Mouse (Mus musculus) kidney, postnatal 0 days (tissue): ENCODE data around the gene Prss33. TPM values are rescaled to one million over a fixed set of nuclear protein-coding genes. Genes with fewer than 3 reads are reported as not detected.
A peak's percentile ranks its signal among the peaks of the same experiment; 100 is the strongest.

ENCODE experiments used
- ATAC-seq: fragments of 200-750 bp; cut with Nextera tagmentation; replicated peaks from 2 replicates; pipeline ENCODE4 v1.8.0; 2017; ENCODE audit warnings: low read depth, moderate number of reproducible peaks, moderate TSS enrichment, moderate library complexity; ENCODE audit not compliant: low FRiP score
- DNase-seq: peaks from one replicate; pipeline ENCODE4 v3.0.0-alpha.2; 2016; ENCODE audit warnings: low spot score
- H3K27ac ChIP-seq: fragments of 300-500 bp; sonication (generic); 2 replicates; pipeline ENCODE4 v1.5.1; 2014; ENCODE audit warnings: mild to moderate bottlenecking
- H3K27me3 ChIP-seq: fragments of 300-500 bp; sonication (generic); 2 replicates; pipeline ENCODE4 v1.6.1; 2014; ENCODE audit warnings: low read length, mixed read lengths; ENCODE audit not compliant: insufficient read depth
- H3K36me3 ChIP-seq: fragments of 300-500 bp; sonication (generic); 2 replicates; pipeline ENCODE4 v1.6.1; 2014; ENCODE audit warnings: low read length, mixed read lengths; ENCODE audit not compliant: insufficient read depth
- H3K4me1 ChIP-seq: fragments of 300-500 bp; sonication (generic); replicated peaks from 2 replicates; pipeline ENCODE4 v1.6.1; 2014; ENCODE audit warnings: antibody characterized with exemption, low read length, mixed read lengths; ENCODE audit not compliant: insufficient read depth
- H3K4me2 ChIP-seq: fragments of 300-500 bp; sonication (generic); 2 replicates; pipeline ENCODE4 v1.6.1; 2014; ENCODE audit warnings: mild to moderate bottlenecking, low read length, moderate library complexity, mixed read lengths
- H3K4me3 ChIP-seq: fragments of 300-500 bp; sonication (generic); replicated peaks from 2 replicates; pipeline ENCODE4 v1.5.1; 2014; ENCODE audit warnings: low read depth, low read length
- H3K9ac ChIP-seq: fragments of 300-500 bp; sonication (generic); 2 replicates; pipeline ENCODE4 v1.6.1; 2014; ENCODE audit warnings: low read depth, low read length
- H3K9me3 ChIP-seq: fragments of 300-500 bp; sonication (generic); replicated peaks from 2 replicates; pipeline ENCODE4 v1.6.1; 2016; ENCODE audit warnings: low read length, inconsistent platforms, mixed read lengths
- CTCF ChIP-seq: IDR thresholded peaks from 2 replicates; pipeline ENCODE4 v1.5.1; 2016; ENCODE audit warnings: antibody characterized with exemption, low read depth, mild to moderate bottlenecking, moderate library complexity
- WGBS: fragments of 180-500 bp; shearing (Covaris S2); extraction: QIAGEN DNeasy Blood & Tissue Kit; methylation state at CpG from one replicate; pipeline ENCODE4 v1.1.7; 2014; 5-methylcytosine and 5-hydroxymethylcytosine counted together
- polyA plus RNA-seq: library from polyadenylated mRNA; unstranded; fragments of >200 nt; fragmentation: Nextera tagmentation; extraction: Ambion mirVana; gene quantifications from 2 replicates; pipeline ENCODE4 v1.2.1, GENCODE M21; 2015

The Prss33 gene
- polyA plus RNA-seq, 1 experiment from 2014 or later: 0.11 TPM

DNA sequence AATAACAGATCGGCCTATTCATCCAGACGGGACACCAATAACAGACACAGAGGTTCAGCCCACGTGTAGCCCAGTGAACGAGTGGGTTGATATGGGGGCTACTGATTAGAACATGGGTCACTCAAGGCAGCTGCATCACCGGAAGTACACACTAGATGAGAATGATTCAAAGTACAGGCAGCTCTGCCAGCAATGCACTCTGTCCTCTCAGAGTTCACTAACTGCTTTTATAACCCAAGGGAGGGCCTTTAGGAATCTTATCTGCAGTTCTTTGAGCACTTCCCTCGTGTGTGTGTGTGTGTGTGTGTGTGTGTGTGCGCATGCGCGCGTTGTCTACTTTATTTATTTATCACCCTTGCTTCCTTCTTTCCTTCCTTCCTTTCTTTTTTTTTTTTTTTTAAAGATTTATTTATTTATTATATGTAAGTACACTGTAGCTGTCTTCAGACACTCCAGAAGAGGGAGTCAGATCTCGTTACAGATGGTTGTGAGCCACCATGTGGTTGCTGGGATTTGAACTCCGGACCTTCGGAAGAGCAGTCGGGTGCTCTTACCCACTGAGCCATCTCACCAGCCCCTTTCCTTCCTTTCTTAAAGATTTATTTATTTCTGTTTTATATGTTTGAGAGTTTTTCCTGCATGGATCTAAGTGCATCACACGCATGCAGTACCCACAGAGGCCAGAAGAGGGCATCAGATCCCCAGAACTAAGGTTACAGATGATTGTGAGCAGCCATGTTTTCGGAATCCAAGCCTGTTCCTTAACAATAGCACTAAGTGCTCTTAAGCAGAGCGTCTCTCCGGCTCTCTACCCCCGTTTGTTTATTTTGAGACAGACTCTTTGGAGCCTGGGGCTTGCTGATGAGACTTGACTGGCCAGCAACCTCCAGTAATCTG lies 15.2 kb upstream of the Prss33 start:
- no peak overlapping the region for H3K4me2 ChIP-seq
- TF ChIP-seq CTCF: peak; percentile 88
- no peaks in the 10 kb centered on the region for H3K36me3 ChIP-seq
- ATAC-seq (no peak), DNase-seq (peak; percentile 85)
- H3K4me1 ChIP-seq: no peaks in the 10 kb centered on the region
- H3K27me3 ChIP-seq: no peaks in the 10 kb centered on the region
- 52% methylated on average over 18 of the region's 19 CpGs for WGBS
- H3K4me3 ChIP-seq: no peak overlapping the region
- H3K9me3 ChIP-seq: no peaks in the 10 kb centered on the region
- no peak overlapping the region for H3K9ac ChIP-seq
- H3K27ac ChIP-seq: no peak overlapping the region

DNA sequence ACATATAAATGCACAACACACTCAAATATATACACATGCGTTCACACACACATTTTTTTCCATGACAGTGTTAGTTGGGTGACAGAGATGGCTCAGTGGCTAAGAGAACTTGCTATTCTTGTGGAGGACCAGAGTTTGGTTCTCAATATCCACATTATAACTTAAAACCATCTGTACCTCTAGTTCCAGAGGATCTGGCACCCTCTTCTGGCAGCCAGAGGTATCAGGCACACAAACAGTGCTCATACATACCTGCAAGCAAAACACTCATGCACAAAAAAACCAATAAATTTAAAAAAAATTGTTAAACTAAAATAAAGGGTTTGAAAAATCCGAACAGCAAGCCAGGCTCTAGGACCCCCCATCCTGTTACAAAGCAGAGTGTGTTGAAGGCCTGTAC lies 14.2 kb upstream of the Prss33 start:
- no peak overlapping the region for H3K4me2 ChIP-seq
- DNase-seq (no peak), ATAC-seq (no peak)
- peak; percentile 38 for TF ChIP-seq CTCF
- no peaks in the 10 kb centered on the region for H3K9me3 ChIP-seq
- H3K4me3 ChIP-seq: no peak overlapping the region
- no peak overlapping the region for H3K9ac ChIP-seq
- no peaks in the 10 kb centered on the region for H3K4me1 ChIP-seq
- WGBS: 69% methylated on average over 2 of the region's 2 CpGs
- H3K27ac ChIP-seq: no peak overlapping the region
- H3K27me3 ChIP-seq: no peaks in the 10 kb centered on the region
- no peaks in the 10 kb centered on the region for H3K36me3 ChIP-seq

DNA sequence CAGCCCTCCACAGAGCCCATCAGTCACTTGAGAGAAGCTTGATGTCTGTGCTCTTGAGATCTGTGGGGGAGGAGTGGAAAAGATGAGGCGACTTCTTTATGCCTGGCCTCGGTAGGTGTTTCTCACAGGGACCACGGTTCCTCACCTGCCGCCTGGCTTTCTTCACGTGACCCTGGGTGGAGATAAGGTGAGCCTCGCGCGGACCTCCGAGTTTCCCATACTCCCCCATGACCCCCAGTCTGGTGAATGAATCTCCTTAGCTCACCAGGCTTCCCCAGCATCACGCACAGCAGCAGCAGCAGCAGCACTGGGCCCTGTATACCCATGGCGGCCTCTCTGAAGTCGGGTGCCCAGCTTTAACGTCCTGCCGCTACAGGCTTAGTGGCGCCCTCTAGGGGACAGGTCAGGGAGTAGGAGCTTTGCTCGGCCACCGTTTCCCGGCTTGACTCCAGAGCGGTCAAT lies 8.0 kb upstream of the Prss33 start, which contains the start of the genes Prss32 and Prss41:
Gene Prss32, plus strand, starts transcription at position 44 of the 462 bp plus-strand sequence.
Gene Prss41, minus strand, starts transcription at position 361 of the 462 bp plus-strand sequence.
- H3K4me1 ChIP-seq: no peaks in the 10 kb centered on the region
- H3K9me3 ChIP-seq: no peaks in the 10 kb centered on the region
- no peak within 1 kb of the TSS for H3K9ac ChIP-seq
- peak; percentile 40; the same call in 1 of the 2 replicates for ATAC-seq
- H3K36me3 ChIP-seq: no peaks in the 10 kb centered on the region
- TF ChIP-seq CTCF: peak; percentile 69
- DNase-seq: peak; percentile 43
- H3K27me3 ChIP-seq: no peaks in the 10 kb centered on the region
- WGBS: 16% methylated on average over 19 of the region's 19 CpGs
- H3K4me2 ChIP-seq: peak within 1 kb of the TSS; percentile 25
- H3K4me3 ChIP-seq: no peak within 1 kb of the TSS
- H3K27ac ChIP-seq: no peak within 1 kb of the TSS

DNA sequence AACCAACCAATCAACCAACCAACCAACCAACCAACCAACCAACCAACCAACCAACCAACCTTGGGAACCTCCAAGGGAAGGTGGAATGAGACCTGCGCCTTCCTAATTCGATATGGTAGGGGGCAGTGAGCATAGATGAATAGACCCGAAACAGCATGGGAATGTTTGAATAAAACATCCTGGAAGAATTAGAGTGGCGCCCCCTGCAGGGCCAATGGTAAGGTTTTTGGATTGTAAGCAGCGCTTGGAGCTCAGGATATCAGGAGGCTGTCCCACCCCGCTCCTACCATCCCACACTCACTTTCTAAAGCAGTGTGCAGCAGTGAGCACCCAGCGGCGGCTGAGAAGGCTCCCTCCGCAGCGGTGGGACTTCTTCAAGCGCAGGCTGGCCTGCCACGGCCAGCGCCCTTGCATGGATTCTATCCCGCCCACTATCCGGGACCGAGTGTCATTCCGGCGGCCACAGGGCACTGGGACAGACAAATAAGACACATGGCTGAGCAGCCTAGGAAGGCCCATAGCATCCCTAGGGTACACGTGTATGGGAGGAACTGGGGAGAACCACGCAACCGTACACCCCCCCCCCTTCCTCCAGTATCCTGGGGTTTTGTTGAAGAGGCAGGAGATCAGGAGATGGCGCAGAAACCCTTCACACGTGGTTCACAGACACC lies 7.4 kb upstream of the Prss33 start:
- WGBS: 49% methylated on average over 23 of the region's 23 CpGs
- DNase-seq (no peak), ATAC-seq (peak; percentile 47; the same call in 1 of the 2 replicates)
- peak overlapping the region; percentile 25 for H3K4me2 ChIP-seq
- H3K27me3 ChIP-seq: no peaks in the 10 kb centered on the region
- no peak overlapping the region for H3K27ac ChIP-seq
- no peak overlapping the region for H3K9ac ChIP-seq
- no peaks in the 10 kb centered on the region for H3K4me1 ChIP-seq
- H3K4me3 ChIP-seq: no peak overlapping the region
- H3K36me3 ChIP-seq: no peaks in the 10 kb centered on the region
- no peaks in the 10 kb centered on the region for H3K9me3 ChIP-seq
- peak; percentile 34; the same call in 1 of the 2 replicates for TF ChIP-seq CTCF

DNA sequence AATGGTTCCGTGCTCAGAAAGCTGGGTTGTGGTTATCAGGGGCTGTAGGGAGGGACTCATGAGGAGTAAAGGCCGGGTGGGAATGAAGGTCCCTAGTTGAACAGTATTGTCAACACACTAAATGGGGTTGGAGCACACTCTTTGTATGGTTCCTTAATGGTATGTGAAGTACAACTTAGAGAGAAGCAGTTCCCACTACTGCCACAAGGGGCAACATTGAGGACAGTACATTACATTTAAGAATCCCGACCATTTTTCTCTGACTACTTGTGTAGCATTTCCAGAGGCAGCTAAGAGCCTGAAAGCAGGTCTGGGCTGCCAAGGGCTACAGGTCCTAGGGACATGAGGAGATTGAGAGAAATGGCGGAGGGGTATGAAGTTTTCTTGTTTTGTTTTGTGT lies 5.3 kb upstream of the Prss33 start:
- Histone ChIP-seq H3K9ac (no peak overlapping the region), H3K9me3 (no peaks in the 10 kb centered on the region), H3K4me3 (no peak overlapping the region), H3K27me3 (no peaks in the 10 kb centered on the region), H3K4me1 (no peaks in the 10 kb centered on the region), H3K27ac (no peak overlapping the region), H3K36me3 (no peaks in the 10 kb centered on the region), H3K4me2 (no peak overlapping the region)
- no peak for ATAC-seq
- TF ChIP-seq CTCF: peak; percentile 79
- WGBS: 32% methylated on average over 4 of the region's 4 CpGs
- DNase-seq: peak; percentile 85

DNA sequence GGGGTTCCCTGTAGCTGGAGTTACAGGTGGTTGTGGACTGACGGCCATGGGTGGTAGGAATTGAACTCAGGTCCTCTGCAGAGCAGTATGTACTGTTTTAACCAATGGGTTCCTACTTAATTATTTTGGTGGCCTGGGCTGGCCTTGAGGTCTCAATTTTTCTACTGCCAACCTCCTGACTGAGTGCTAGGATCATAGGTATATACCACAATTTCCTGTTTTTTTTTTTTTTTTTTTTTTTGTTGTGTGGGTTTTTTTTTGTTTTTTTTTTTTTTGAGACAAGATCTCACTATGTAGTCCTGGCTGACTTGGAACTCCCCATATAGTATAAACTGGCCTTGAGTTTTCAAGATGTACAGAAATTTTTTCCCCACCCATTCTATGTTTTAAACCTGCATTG lies 4.7 kb downstream of the Prss33 start:
- 95% methylated on average over 1 of the region's 1 CpGs for WGBS
- no peak overlapping the region for H3K4me3 ChIP-seq

More for the DNA sequence above, 4.7 kb downstream of the Prss33 start:
- Histone ChIP-seq H3K27me3 (no peaks in the 10 kb centered on the region), H3K36me3 (peaks cover 2% of the 10 kb centered on the region; the same call in 1 of the 2 replicates), H3K9me3 (no peaks in the 10 kb centered on the region), H3K9ac (no peak overlapping the region), H3K4me1 (no peaks in the 10 kb centered on the region; the same call in 1 of the 2 replicates), H3K4me2 (no peak overlapping the region), H3K27ac (no peak overlapping the region)
- TF ChIP-seq CTCF: no peak
- ATAC-seq: no peak
- no peak for DNase-seq
